Mouse (Mus musculus) G1E (cell line): ENCODE results near the gene Ccnl2. TPM values are rescaled to one million over a fixed set of nuclear protein-coding genes. Genes with fewer than 3 reads are reported as not detected.

Experiments
- ATAC-seq: 2 replicates; pipeline ENCODE4 v1.8.0; 2016; ENCODE audit warnings: mild to moderate bottlenecking; ENCODE audit not compliant: insufficient number of reproducible peaks, poor library complexity, low FRiP score, severe bottlenecking; ENCODE audit errors: extremely low read depth
- DNase-seq: peaks from one replicate; pipeline ENCODE4 v3.0.0; 2012; ENCODE audit warnings: low spot score
- H3K27me3 ChIP-seq: 2 replicates; pipeline ENCODE4 v1.6.1; 2012; ENCODE audit warnings: mild to moderate bottlenecking, low read length, inconsistent platforms; ENCODE audit not compliant: insufficient read depth
- H3K36me3 ChIP-seq: replicated peaks from 2 replicates; pipeline ENCODE3; 2012; ENCODE audit warnings: mild to moderate bottlenecking, inconsistent platforms
- H3K4me1 ChIP-seq: 2 replicates; pipeline ENCODE4 v1.6.1; 2012; ENCODE audit warnings: low read depth, low read length, inconsistent platforms, mixed read lengths; ENCODE audit not compliant: insufficient read depth
- H3K4me3 ChIP-seq: 2 replicates; pipeline ENCODE4 v1.5.1; 2012; ENCODE audit warnings: low read depth, mild to moderate bottlenecking, inconsistent platforms, low read length, moderate library complexity, mixed read lengths
- H3K9me3 ChIP-seq: replicated peaks from 2 replicates; pipeline ENCODE4 v1.6.1; 2012; ENCODE audit warnings: inconsistent platforms
- CTCF ChIP-seq: IDR thresholded peaks from 2 replicates; pipeline ENCODE4 v1.5.1; 2012; ENCODE audit warnings: low read depth, low read length, inconsistent platforms, mixed read lengths
- GATA1 ChIP-seq: IDR thresholded peaks from 2 replicates; pipeline ENCODE4 v1.6.1; 2012; ENCODE audit warnings: borderline replicate concordance, low read length, inconsistent platforms, mixed read lengths
- GATA2 ChIP-seq: IDR thresholded peaks from 2 replicates; pipeline ENCODE4 v1.6.1; 2012; ENCODE audit warnings: low read depth, low read length, inconsistent platforms, borderline replicate concordance
- POLR2AphosphoS5 ChIP-seq: IDR thresholded peaks from 2 replicates; pipeline ENCODE4 v1.6.1; 2012; ENCODE audit warnings: low read depth, low read length, inconsistent platforms; ENCODE audit not compliant: insufficient replicate concordance
- TAL1 ChIP-seq: conservative IDR thresholded peaks from 2 replicates; pipeline ENCODE4 v1.6.1; 2012; ENCODE audit warnings: low read depth, low read length, inconsistent platforms, mixed read lengths
- polyA plus RNA-seq: library from polyadenylated mRNA; stranded (reverse); fragments of >175 nt; gene quantifications from 2 replicates; pipeline ENCODE4 v1.2.3, GENCODE M21; 2012
- total RNA-seq, 2 experiments: library from RNA; stranded (forward) in 1 of 2; stranded (reverse) in 1 of 2; fragments of 200-1000 nt in 1 of 2; fragments of >200 nt in 1 of 2; fragmentation: Nextera tagmentation in 1 of 2; gene quantifications; 2 replicates each; pipeline ENCODE4 v1.2.3; 2014 to 2017

Gene Ccnl2
- total RNA-seq (2014; fragmentation: Nextera tagmentation) (121 and 171 TPM in 2 replicates), total RNA-seq (2017) (125 and 150 TPM in 2 replicates), polyA plus RNA-seq (33.0 and 41.8 TPM in 2 replicates)

DNA sequence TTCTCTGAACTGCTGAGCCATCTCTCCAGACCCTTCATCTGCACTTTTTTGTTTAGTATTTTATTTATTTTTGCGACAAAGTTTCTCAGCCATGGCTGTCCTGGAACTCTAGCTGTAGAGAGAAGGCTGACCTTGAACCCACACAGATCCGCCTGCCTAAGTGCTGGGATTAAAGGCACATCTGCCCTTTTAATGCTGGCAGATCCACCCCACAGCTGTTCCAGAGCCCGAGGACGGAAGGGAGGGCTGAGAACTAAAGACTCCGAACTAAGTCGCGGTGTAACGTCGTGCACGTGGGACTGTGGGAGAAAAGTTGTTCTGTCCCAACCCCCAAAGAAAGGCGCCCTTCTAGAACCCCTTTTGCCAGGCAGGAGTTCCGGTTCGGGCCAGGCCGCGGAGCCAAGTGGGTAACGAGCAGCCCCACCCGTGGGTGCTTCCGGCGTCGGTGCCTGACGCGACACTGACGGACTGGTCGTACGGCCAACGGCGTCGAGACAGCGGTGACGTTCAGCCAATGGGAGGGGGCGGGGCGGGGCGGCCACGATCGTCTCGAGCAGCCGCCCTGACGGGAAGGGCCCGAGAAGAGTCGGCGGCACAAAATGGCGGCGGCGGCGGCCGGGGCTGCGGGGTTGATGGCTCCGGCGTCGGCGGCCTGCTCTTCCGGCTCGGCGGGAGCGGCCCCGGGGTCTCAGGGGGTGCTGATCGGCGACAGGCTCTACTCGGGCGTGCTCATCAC lies at the start of gene Ccnl2:
TSS of gene Ccnl2 (plus strand) at position 561 of the 736 bp plus-strand sequence.
- ATAC-seq, result peak; percentile 98
- H3K36me3 ChIP-seq, result peaks cover 85% of the 10 kb centered on the region
- H3K9me3 ChIP-seq, result no peaks in the 10 kb centered on the region
- peak; percentile 90 for DNase-seq
- TF ChIP-seq POLR2AphosphoS5 (no peak), CTCF (no peak), TAL1 (no peak), GATA2 (no peak), GATA1 (no peak)
- H3K4me3 ChIP-seq, result peak within 1 kb of the TSS; percentile 92
- H3K27me3 ChIP-seq, result no peaks in the 10 kb centered on the region
- H3K4me1 ChIP-seq, result peaks cover 43% of the 10 kb centered on the region

DNA sequence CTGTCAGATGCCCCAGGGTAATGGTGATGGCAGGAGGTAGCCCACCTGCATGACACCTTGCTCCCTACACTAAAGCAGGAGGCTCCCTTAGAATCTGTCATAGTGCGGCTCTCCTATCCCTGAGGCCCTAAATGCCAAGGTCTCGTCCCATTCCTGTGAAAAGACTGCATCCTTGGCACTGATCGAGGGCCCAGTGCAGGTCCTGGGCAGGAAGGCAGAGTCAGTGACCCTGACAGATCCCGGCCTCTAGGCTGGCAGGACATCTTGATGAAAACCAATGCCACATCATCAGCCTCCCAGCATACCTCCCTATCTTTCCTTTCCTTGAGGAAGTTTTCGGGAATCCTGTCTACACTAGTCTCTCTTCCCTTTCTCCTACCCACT lies 42.8 kb upstream of the Ccnl2 start:
- ATAC-seq, result no peak; the same call in 1 of the 2 replicates
- peaks cover 35% of the 10 kb centered on the region for H3K27me3 ChIP-seq
- peaks cover 16% of the 10 kb centered on the region for H3K36me3 ChIP-seq
- no peak for DNase-seq
- peaks cover 30% of the 10 kb centered on the region for H3K4me1 ChIP-seq
- H3K4me3 ChIP-seq, result peak overlapping the region; percentile 77
- no peaks in the 10 kb centered on the region for H3K9me3 ChIP-seq
- TF ChIP-seq TAL1 (no peak), CTCF (no peak), POLR2AphosphoS5 (no peak), GATA1 (no peak), GATA2 (no peak)

DNA sequence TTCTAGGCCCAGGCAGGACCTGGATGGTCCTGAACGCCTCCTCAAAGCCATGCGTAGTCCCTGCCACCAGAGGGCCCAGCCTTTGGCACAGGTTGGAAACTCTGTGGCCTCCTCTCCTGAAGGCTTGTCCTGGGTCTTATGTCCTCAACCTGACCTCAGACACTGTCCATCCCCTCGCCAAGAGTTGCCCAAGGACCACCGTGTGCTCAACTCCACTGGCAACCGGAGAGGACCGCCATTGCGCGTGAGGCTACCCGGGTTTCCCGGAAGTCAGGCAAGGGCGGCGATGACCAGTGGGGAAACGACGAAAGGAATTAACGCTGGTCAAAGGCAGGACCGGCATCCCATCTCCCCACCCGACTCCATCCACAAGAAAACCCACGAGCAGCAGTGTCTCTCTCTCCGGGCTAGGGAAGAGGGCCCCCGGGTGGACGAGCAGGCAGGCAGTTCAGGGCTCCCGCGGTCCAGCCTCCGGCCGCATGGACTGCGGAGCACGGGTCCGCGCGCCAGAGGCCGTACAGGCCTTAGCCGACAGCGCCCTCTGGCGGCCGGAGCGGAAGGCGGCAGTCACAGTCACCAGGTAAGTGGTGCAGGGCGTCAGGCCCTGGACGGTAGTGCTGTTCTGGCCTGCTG lies 42.3 kb upstream of the Ccnl2 start:
- TF ChIP-seq CTCF (peak; percentile 97), POLR2AphosphoS5 (no peak), TAL1 (no peak), GATA1 (no peak), GATA2 (no peak)
- peak; percentile 89 for DNase-seq
- H3K27me3 ChIP-seq, result peaks cover 38% of the 10 kb centered on the region

DNA sequence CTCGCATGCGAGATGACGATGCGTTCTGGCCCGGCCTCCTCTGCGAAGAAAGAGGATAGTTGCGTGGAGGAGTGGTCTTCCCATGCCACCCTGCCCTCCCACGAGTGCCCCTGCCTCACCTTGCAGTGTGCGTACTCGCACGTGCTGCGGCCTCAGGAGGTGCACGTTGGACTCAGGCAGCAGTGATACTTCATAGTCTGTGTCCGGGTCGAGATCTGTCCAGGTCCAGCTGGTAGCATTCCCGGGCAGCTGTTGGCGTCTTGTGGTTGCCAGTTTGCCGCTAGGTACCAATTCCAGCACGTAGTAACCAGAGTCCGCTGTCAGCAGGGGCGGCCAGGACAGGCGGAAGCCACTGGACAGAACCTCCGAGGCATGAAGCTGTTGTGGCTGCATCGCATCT lies 41.7 kb upstream of the Ccnl2 start:
- ATAC-seq (no peak), DNase-seq (no peak)
- Histone ChIP-seq H3K36me3 (peaks cover 16% of the 10 kb centered on the region), H3K9me3 (no peaks in the 10 kb centered on the region), H3K27me3 (peaks cover 44% of the 10 kb centered on the region), H3K4me1 (peaks cover 41% of the 10 kb centered on the region), H3K4me3 (peak overlapping the region; percentile 77)
- no peak for TF ChIP-seq GATA2
- no peak for TF ChIP-seq POLR2AphosphoS5
- no peak for TF ChIP-seq CTCF
- no peak for TF ChIP-seq GATA1
- TF ChIP-seq TAL1, result no peak

More for the DNA sequence above, 42.3 kb upstream of the Ccnl2 start:
- no peaks in the 10 kb centered on the region for H3K9me3 ChIP-seq
- H3K4me3 ChIP-seq, result peak overlapping the region; percentile 77
- peaks cover 16% of the 10 kb centered on the region for H3K36me3 ChIP-seq
- ATAC-seq, result peak; percentile 76
- peaks cover 35% of the 10 kb centered on the region for H3K4me1 ChIP-seq

DNA sequence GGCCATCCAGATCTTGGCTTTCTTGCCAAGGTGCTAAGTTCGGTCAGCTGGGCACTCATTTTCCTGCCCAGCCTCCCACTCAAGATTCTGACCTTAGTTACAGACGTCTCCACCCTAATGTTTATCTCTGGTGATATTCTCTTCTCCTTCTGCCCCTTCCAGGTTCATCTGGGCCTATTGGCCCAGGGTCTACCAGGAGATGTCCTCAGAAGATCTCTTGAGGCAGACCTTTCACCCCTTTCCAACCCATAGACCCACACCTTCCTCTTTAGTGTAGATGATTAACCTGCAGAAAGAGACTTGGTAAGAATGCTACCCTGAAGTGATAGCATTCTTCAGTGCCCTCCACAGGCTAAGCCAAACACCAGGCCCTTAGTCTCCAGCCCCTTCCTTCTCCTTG lies 40.6 kb upstream of the Ccnl2 start:
- ATAC-seq, result no peak
- H3K36me3 ChIP-seq, result peaks cover 16% of the 10 kb centered on the region
- DNase-seq, result no peak
- TF ChIP-seq POLR2AphosphoS5 (no peak), GATA1 (no peak), GATA2 (no peak)
- peaks cover 42% of the 10 kb centered on the region for H3K4me1 ChIP-seq
- no peak overlapping the region for H3K4me3 ChIP-seq
- H3K27me3 ChIP-seq, result peaks cover 54% of the 10 kb centered on the region
- H3K9me3 ChIP-seq, result no peaks in the 10 kb centered on the region

DNA sequence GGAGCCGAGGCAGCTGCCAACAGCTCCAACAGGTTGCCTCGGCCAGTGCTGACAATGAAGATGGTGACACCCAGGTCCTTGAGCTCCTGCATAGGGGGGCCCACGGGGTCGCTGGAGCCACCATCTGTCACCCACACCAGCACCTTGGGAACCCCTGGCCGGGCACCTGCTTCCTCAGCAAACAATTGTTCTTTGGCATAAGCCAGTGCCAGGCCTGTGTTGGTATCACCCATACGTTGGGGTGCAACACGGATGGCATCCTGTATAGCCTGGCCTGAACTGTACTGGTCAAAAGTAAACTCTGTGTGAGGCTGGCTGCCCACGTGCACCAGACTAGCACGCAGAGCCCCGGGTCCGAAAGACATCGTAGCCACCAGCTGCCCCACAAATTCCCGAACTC lies 39.5 kb upstream of the Ccnl2 start:
- no peak for TF ChIP-seq POLR2AphosphoS5
- no peak for TF ChIP-seq TAL1
- no peak for TF ChIP-seq GATA1
- no peak for TF ChIP-seq GATA2
- no peak for TF ChIP-seq CTCF
- Histone ChIP-seq H3K4me1 (peaks cover 46% of the 10 kb centered on the region), H3K36me3 (peaks cover 11% of the 10 kb centered on the region), H3K27me3 (peaks cover 63% of the 10 kb centered on the region), H3K9me3 (no peaks in the 10 kb centered on the region), H3K4me3 (no peak overlapping the region)
- DNase-seq (no peak), ATAC-seq (no peak)
